Mouse (Mus musculus) adrenal gland, adult 2 months (tissue): ENCODE results near the gene Mgp. TPM values are rescaled to one million over a fixed set of nuclear protein-coding genes. Genes with fewer than 3 reads are reported as not detected.

Experiments used
- DNase-seq: peaks from one replicate; pipeline ENCODE4 v3.0.0; 2021
- polyA plus RNA-seq: library from polyadenylated mRNA; depleted of rRNA; stranded (reverse); fragments of >200 nt; gene quantifications from 2 replicates; pipeline ENCODE4 v1.2.3, GENCODE M21; 2012; rRNA removed
- total RNA-seq, 2 experiments: library from RNA; stranded (reverse); gene quantifications; 2 replicates each; pipeline ENCODE4 v1.2.3; 2021

Gene Mgp
- total and polyA plus RNA-seq, 3 experiments: 171 to 304 (median 192) TPM

GRCm38 (mm10) chr6:136852348-136852747 is 23.3 kb downstream of the Mgp start:
- no peak for DNase-seq

GRCm38 (mm10) chr6:136850267-136850666 is 25.4 kb downstream of the Mgp start:
- no peak for DNase-seq

GRCm38 (mm10) chr6:136848971-136849370 is 26.7 kb downstream of the Mgp start:
- DNase-seq: no peak

GRCm38 (mm10) chr6:136848399-136848798 is 27.2 kb downstream of the Mgp start:
- DNase-seq: no peak

- DNase-seq: peak; percentile 45
Measured at GRCm38 (mm10) chr6:136847790-136848189, 27.8 kb downstream of the Mgp start.

GRCm38 (mm10) chr6:136847267-136847666 is 28.4 kb downstream of the Mgp start:
- DNase-seq: no peak

- no peak for DNase-seq
Measured at GRCm38 (mm10) chr6:136845706-136846480, 29.7 kb downstream of the Mgp start.

GRCm38 (mm10) chr6:136844903-136845302 is 30.7 kb downstream of the Mgp start:
- no peak for DNase-seq

- DNase-seq: no peak
Measured at GRCm38 (mm10) chr6:136837323-136837722, 38.3 kb downstream of the Mgp start.

- DNase-seq: no peak
Measured at GRCm38 (mm10) chr6:136835352-136835751, 40.3 kb downstream of the Mgp start, which contains the start of gene Smco3. Smco3 (minus strand) TSS chr6:136835452.

GRCm38 (mm10) chr6:136831712-136832111 is 43.9 kb downstream of the Mgp start:
- no peak for DNase-seq

- DNase-seq: no peak
Measured at GRCm38 (mm10) chr6:136828681-136829080, 46.9 kb downstream of the Mgp start.

- DNase-seq: peak; percentile 97
Measured at GRCm38 (mm10) chr6:136827881-136828561, 47.6 kb downstream of the Mgp start, which contains the start of gene Wbp11. Wbp11 (minus strand) TSS chr6:136828233.

- DNase-seq: no peak
Measured at GRCm38 (mm10) chr6:136827516-136827880, 48.1 kb downstream of the Mgp start, which contains the start of gene BC049715. BC049715 (plus strand) TSS chr6:136827626.

GRCm38 (mm10) chr6:136827116-136827515 is 48.5 kb downstream of the Mgp start:
- DNase-seq: no peak

GRCm38 (mm10) chr6:136824987-136825386 is 50.6 kb downstream of the Mgp start:
- no peak for DNase-seq

Other genes with a start within 250 kb of the Mgp start
- gene Plbd1, start 213.9 kb downstream of the Mgp start, total RNA-seq: 10 to 100 TPM; 43.6 to 48.3 TPM
- gene Plbd1, start 213.9 kb downstream of the Mgp start, polyA plus RNA-seq: 8.9 and 11.5 TPM in 2 replicates
- gene Gucy2c, start 94.1 kb downstream of the Mgp start, total RNA-seq: not detected
- gene Gucy2c, start 94.1 kb downstream of the Mgp start, polyA plus RNA-seq: not detected in 2 replicates
- 10 to 100 TPM in 1 of 2 experiments, 1 to 10 TPM in 1; 6.3 to 11.6 TPM for gene Hist4h4, start 71.4 kb downstream of the Mgp start, total RNA-seq
- 0.25 and 0.34 TPM in 2 replicates for gene Hist4h4, start 71.4 kb downstream of the Mgp start, polyA plus RNA-seq
- gene H2afj, start 67.6 kb downstream of the Mgp start, total RNA-seq: 100 to 1,000 TPM; 168 to 169 TPM
- 593 and 681 TPM in 2 replicates for gene H2afj, start 67.6 kb downstream of the Mgp start, polyA plus RNA-seq
- 1 to 10 TPM in 1 of 2 experiments, under 1 TPM in 1; 0.41 to 1.1 TPM for gene BC049715, start 48.2 kb downstream of the Mgp start, total RNA-seq
- gene BC049715, start 48.2 kb downstream of the Mgp start, polyA plus RNA-seq: 0.21 and 0.71 TPM in 2 replicates
- 10 to 100 TPM; 72.6 to 79.2 TPM for gene Wbp11, start 47.6 kb downstream of the Mgp start, total RNA-seq
- 47.4 and 55.0 TPM in 2 replicates for gene Wbp11, start 47.6 kb downstream of the Mgp start, polyA plus RNA-seq
- under 1 TPM in 1 of 2 experiments, not detected in 1; 0.23 TPM for gene Smco3, start 40.4 kb downstream of the Mgp start, total RNA-seq
- not detected in 2 replicates for gene Smco3, start 40.4 kb downstream of the Mgp start, polyA plus RNA-seq
- 1 to 10 TPM; 4.8 to 6.4 TPM for gene Art4, start 18.1 kb downstream of the Mgp start, total RNA-seq
- 0.91 and 1.6 TPM in 2 replicates for gene Art4, start 18.1 kb downstream of the Mgp start, polyA plus RNA-seq
- gene Erp27, start 46.4 kb upstream of the Mgp start, total RNA-seq: not detected
- not detected in 2 replicates for gene Erp27, start 46.4 kb upstream of the Mgp start, polyA plus RNA-seq
- 1 to 10 TPM in 1 of 2 experiments, not detected in 1; 1.7 TPM for gene Pde6h, start 48.0 kb upstream of the Mgp start, total RNA-seq
- gene Pde6h, start 48.0 kb upstream of the Mgp start, polyA plus RNA-seq: not detected in 2 replicates
- gene Arhgdib, start 66.1 kb upstream of the Mgp start, total RNA-seq: 10 to 100 TPM; 24.7 to 32.7 TPM
- gene Arhgdib, start 66.1 kb upstream of the Mgp start, polyA plus RNA-seq: 10.5 and 12.1 TPM in 2 replicates